Mouse (Mus musculus): ENCODE results near the gene Otub1. TPM values are rescaled to one million over a fixed set of nuclear protein-coding genes. Genes with fewer than 3 reads are reported as not detected.

The Otub1 gene
- total and polyA plus RNA-seq, 3 experiments = 102 to 139 (median 119) TPM

DNA sequence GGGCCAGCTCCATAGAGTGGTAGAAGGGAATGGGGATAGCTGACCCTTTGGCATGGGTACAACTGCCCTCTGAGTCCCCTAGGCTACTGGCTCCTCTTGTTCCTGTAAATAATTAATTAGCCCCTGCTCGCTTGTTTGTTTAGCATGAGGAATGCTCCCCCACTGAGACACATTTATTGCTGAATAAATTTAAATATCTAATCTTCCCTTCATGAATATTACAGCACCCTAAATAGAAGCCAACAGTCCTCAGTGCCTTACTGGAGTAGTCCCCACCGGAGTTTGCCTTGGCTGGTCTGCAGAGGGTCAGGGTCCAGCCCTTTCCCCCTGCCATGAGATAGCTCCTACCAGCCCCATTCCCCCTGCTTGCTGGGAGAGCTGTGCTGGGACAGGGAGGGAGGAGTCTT, 13.6 kb downstream of the Otub1 start:
- Histone ChIP-seq H3K36me3 (replicated peaks in 1 of 2; ENCODE audit: control insufficient read depth in 1 of 2, insufficient read depth in 1 of 2, low read length in 1 of 2) (peaks cover 13 to 22% of the 10 kb centered on the region in 2 experiments), H3K27me3 (replicated peaks) (peaks cover 22% of the 10 kb centered on the region), H3K4me1 (ENCODE audit: control insufficient read depth in 1 of 2, insufficient read depth in 2 of 2) (no peaks in the 10 kb centered on the region), H3K9me3 (replicated peaks; ENCODE audit: low read length) (no peaks in the 10 kb centered on the region), H3K79me2 (replicated peaks; ENCODE audit: control insufficient read depth, extremely low read depth, insufficient read depth, poor library complexity, severe bottlenecking) (no peaks in the 10 kb centered on the region), H3K9ac (ENCODE audit: insufficient read depth, low read depth) (no peak overlapping the region), H3K4me3 (replicated peaks in 1 of 3; ENCODE audit: low read depth in 2 of 3, low read length in 2 of 3, poor library complexity in 1 of 3) (no peak overlapping the region), H3K27ac (ENCODE audit: insufficient read depth, low read depth) (no peak overlapping the region), H3K4me2 (ENCODE audit: insufficient read depth, low read depth, poor library complexity, severe bottlenecking) (no peak overlapping the region)
- in situ Hi-C loops (cut with MboI; ENCODE audit: low pct_ligation_motif_present, low pct_unique_long_range_greater_than_20kb, low sequenced_read_pairs) (no loop called here), dilution Hi-C loops (cut with MboI; ENCODE audit: extremely low pct_ligation_motif_present, extremely low pct_unique_long_range_greater_than_20kb, low sequenced_read_pairs) (no loop called here)
- DNase-seq (ENCODE audit: extremely low read depth) = no peak
- TF ChIP-seq USF1 (IDR thresholded peaks at IDR 0.05; ENCODE audit: low read depth, low read length) (no peak), POLR2AphosphoS2 (IDR thresholded peaks at IDR 0.05; ENCODE audit: low read depth, low read length) (no peak), E2F4 (IDR thresholded peaks at IDR 0.05; ENCODE audit: insufficient replicate concordance, low read depth, low read length) (no peak), PAX5 (IDR thresholded peaks at IDR 0.05; ENCODE audit: low read length) (no peak), CHD2 (IDR thresholded peaks at IDR 0.05; ENCODE audit: low read length) (no peak), JUND (conservative IDR thresholded peaks at IDR 0.05; ENCODE audit: low read depth, low read length) (no peak), MYC (IDR thresholded peaks at IDR 0.05; ENCODE audit: low read depth, low read length) (no peak), ZMIZ1 (IDR thresholded peaks at IDR 0.05; ENCODE audit: low read depth, low read length) (no peak), KAT2A (IDR thresholded peaks at IDR 0.05; ENCODE audit: insufficient replicate concordance, low read length) (no peak), CHD1 (IDR thresholded peaks at IDR 0.05; ENCODE audit: low read depth, low read length) (no peak), BHLHE40 (IDR thresholded peaks at IDR 0.05; ENCODE audit: low read depth, low read length) (no peak), CTCF (conservative IDR thresholded peaks at IDR 0.05 in 1 of 2, IDR thresholded peaks at IDR 0.05 in 1 of 2; ENCODE audit: low read depth in 2 of 2, low read length in 2 of 2) (no peak)

DNA sequence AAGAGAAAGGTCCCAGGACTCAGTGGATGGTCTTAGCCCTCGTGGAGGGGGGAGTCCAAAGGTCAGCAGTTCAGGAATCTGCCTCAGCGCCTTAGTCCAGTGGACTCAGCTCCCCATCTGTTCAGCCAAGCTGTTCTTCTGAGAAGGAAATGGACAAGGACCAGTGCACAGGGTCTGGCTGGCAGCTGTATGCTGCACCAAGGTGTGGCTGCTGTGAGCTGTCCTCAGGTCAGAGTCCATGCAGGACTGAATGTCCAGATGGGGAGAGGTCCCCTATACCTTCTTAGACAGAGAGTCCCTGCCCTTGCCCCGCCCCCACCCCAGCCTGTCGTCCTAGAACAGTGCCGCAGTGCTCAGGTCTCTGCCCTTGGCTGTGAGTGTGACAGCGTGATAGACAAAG, 14.5 kb downstream of the Otub1 start:
- Histone ChIP-seq H3K27me3 (replicated peaks) (peaks cover 28% of the 10 kb centered on the region), H3K27ac (ENCODE audit: insufficient read depth, low read depth) (no peak overlapping the region), H3K9me3 (replicated peaks; ENCODE audit: low read length) (no peaks in the 10 kb centered on the region), H3K9ac (ENCODE audit: insufficient read depth, low read depth) (no peak overlapping the region), H3K4me3 (replicated peaks in 1 of 3; ENCODE audit: low read depth in 2 of 3, low read length in 2 of 3, poor library complexity in 1 of 3) (no peak overlapping the region), H3K36me3 (replicated peaks in 1 of 2; ENCODE audit: control insufficient read depth in 1 of 2, insufficient read depth in 1 of 2, low read length in 1 of 2) (peaks cover 4 to 13% of the 10 kb centered on the region in 2 experiments), H3K79me2 (replicated peaks; ENCODE audit: control insufficient read depth, extremely low read depth, insufficient read depth, poor library complexity, severe bottlenecking) (no peaks in the 10 kb centered on the region), H3K4me2 (ENCODE audit: insufficient read depth, low read depth, poor library complexity, severe bottlenecking) (no peak overlapping the region), H3K4me1 (ENCODE audit: control insufficient read depth in 1 of 2, insufficient read depth in 2 of 2) (0 out of 4 replicates have a peak, but pooled peaks cover under 1 to 3% of the 10 kb centered on the region in 2 experiments)
- dilution Hi-C loops (cut with MboI; ENCODE audit: extremely low pct_ligation_motif_present, extremely low pct_unique_long_range_greater_than_20kb, low sequenced_read_pairs) = no loop called here
- TF ChIP-seq BHLHE40 (IDR thresholded peaks at IDR 0.05; ENCODE audit: low read depth, low read length) (no peak), ZKSCAN1 (IDR thresholded peaks at IDR 0.05; ENCODE audit: borderline replicate concordance, low read depth, low read length) (no peak), SMC3 (IDR thresholded peaks at IDR 0.05; ENCODE audit: low read depth, low read length) (no peak), MAX (IDR thresholded peaks at IDR 0.05; ENCODE audit: low read length) (no peak), RAD21 (IDR thresholded peaks at IDR 0.05; ENCODE audit: low read depth, low read length) (no peak), SIN3A (IDR thresholded peaks at IDR 0.05; ENCODE audit: low read length) (no peak), CHD2 (IDR thresholded peaks at IDR 0.05; ENCODE audit: low read length) (no peak), POLR2AphosphoS2 (IDR thresholded peaks at IDR 0.05; ENCODE audit: low read depth, low read length) (no peak), POLR2A (IDR thresholded peaks at IDR 0.05; ENCODE audit: low read depth, low read length) (no peak), NRF1 (IDR thresholded peaks at IDR 0.05; ENCODE audit: low read depth, low read length) (no peak), CHD1 (IDR thresholded peaks at IDR 0.05; ENCODE audit: low read depth, low read length) (no peak), JUND (conservative IDR thresholded peaks at IDR 0.05; ENCODE audit: low read depth, low read length) (no peak), NELFE (IDR thresholded peaks at IDR 0.05; ENCODE audit: low read depth, low read length) (no peak), UBTF (IDR thresholded peaks at IDR 0.05; ENCODE audit: low read depth, low read length) (no peak), HCFC1 (IDR thresholded peaks at IDR 0.05; ENCODE audit: low read depth, low read length) (no peak), RCOR1 (conservative IDR thresholded peaks at IDR 0.05; ENCODE audit: low read depth, low read length) (no peak), ETS1 (conservative IDR thresholded peaks at IDR 0.05; ENCODE audit: low read depth, low read length) (no peak), ELF1 (IDR thresholded peaks at IDR 0.05; ENCODE audit: low read depth, low read length) (no peak)
- DNase-seq (ENCODE audit: extremely low read depth) = no peak
- in situ Hi-C loops (cut with MboI; ENCODE audit: low pct_ligation_motif_present, low pct_unique_long_range_greater_than_20kb, low sequenced_read_pairs) = no loop called here

Data from CH12.LX (cell line).